Mouse (Mus musculus) layer of hippocampus, adult 2 months (tissue): ENCODE data around the gene Zfp994. TPM values are rescaled to one million over a fixed set of nuclear protein-coding genes. Genes with fewer than 3 reads are reported as not detected.
A peak's percentile ranks its signal among the peaks of the same experiment; 100 is the strongest.
"Not testable (repeated sequence)": the region's sequence is repeated elsewhere in the genome, so short reads cannot be mapped to it uniquely, and the experiment has no call there.

Source experiments
- DNase-seq, 2 experiments: peaks; one replicate each; pipeline ENCODE4 v3.0.0; 2022; ENCODE audit warnings: low spot score in 2 of 2
- H3K27ac ChIP-seq: fragments of 200-600 bp; 2 replicates; pipeline ENCODE4 v1.8.1; 2022
- H3K4me3 ChIP-seq: fragments of 200-600 bp; 2 replicates; pipeline ENCODE4 v1.8.1; 2022; ENCODE audit warnings: mild to moderate bottlenecking
- CTCF ChIP-seq: fragments of 200-600 bp; conservative IDR thresholded peaks from 2 replicates; pipeline ENCODE4 v1.8.1; 2022; ENCODE audit warnings: antibody characterized with exemption, mild to moderate bottlenecking, moderate library complexity
- long read RNA-seq, 2 experiments: library from polyadenylated mRNA; stranded (forward); transcript quantifications; one replicate each; pipeline ENCODE4 v2.0.0; 2021; ENCODE audit warnings: borderline mapping rate in 2 of 2
- total RNA-seq, 2 experiments: library from RNA; stranded (reverse); gene quantifications; 2 replicates each; pipeline ENCODE4 v1.2.3; 2021

Zfp994 gene
- total RNA-seq: 1 to 10 TPM; 5.3 TPM
- long read RNA-seq, experiment 1, full-length matches to known transcripts: 1 of 3 reads
- long read RNA-seq, experiment 1, partial matches to known transcripts: 0 of 3 reads
- long read RNA-seq, experiment 1, other reads (novel, unspliced or antisense): 2 of 3 reads
- long read RNA-seq, experiment 2, full-length matches to known transcripts: 4 of 6 reads
- long read RNA-seq, experiment 2, partial matches to known transcripts: 0 of 6 reads
- long read RNA-seq, experiment 2, other reads (novel, unspliced or antisense): 2 of 6 reads

DNA sequence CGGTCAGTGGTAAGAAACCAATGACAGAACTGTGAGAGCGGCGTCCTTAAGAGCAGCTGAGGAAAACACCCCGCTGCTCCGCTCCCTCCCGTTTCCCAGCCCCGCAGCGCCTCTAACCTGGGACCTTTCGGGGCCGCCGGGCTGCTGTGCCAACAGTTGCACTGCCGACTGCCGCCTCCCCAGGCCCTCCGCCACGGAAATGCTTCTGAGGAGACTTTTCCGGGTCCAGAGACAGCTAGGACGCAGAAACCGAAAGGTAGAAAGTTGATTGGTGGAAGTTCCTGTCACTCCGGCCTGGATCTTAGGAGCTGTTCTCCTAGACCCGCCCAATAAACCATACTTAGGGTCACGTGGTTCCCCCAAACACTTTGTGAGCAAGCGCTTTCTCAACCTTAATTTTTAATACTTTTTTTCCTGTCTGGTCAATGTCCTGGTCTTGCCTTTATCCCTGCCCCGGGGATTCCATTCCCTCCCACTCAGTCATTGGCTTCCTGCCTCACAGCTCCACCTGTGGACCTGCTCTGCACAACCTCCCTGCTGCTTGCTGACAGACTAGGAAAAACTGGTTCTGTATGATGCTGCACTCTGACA, at the start of gene Zfp994:
TSS of gene Zfp994 (minus strand) at position 195 of the 591 bp plus-strand sequence.
- H3K27ac ChIP-seq: peak within 1 kb of the TSS; percentile 89
- H3K4me3 ChIP-seq: peak within 1 kb of the TSS; percentile 70
- DNase-seq: peak; percentile 92 to 96
- TF ChIP-seq CTCF: peak; percentile 50

DNA sequence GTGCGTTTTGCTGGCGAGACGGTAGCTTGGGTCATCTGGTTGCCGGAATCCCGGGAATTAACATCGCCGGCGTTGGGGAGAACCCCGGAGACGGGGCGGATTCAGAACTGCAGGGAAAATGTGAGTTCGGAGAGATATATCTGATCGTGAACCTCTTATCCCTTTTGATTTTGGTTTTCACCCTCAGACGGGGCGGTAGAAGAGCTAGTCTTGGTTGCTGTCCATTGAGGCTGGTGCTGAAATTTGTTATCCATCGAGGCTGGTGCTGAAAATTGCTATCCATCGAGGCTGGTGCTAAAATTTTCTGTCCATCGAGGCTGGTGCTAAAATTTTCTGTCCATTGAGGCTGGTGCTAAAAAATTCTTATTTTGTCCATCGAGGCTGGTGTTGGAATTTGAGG, 5.3 kb upstream of the Zfp994 start:
- H3K27ac ChIP-seq, DNase-seq, H3K4me3 ChIP-seq: not testable (repeated sequence)

DNA sequence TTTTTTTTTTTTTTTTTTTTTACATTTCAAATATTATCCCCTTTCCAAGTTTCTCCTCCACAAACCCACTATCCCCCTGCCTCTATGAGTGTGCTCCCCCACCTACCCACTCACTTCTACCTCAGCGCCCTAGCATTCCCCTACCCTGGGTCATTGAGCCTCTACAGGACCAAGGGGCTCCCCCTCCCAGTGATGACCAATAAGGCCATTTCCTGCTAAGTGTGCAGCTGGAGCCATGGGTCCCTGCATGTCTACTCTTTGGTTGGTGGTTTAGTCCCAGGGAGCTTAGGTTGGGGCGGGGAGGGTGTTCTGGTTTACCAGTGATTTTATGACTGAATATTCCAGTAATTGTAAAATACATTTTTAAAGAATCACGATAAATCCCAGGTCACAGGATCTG, 401 bp downstream of the Zfp994 start:
- not testable (repeated sequence) for DNase-seq
- Histone ChIP-seq H3K27ac (peak overlapping the region; percentile 89; the same call in 1 of the 2 replicates), H3K4me3 (peak overlapping the region; percentile 70)

DNA sequence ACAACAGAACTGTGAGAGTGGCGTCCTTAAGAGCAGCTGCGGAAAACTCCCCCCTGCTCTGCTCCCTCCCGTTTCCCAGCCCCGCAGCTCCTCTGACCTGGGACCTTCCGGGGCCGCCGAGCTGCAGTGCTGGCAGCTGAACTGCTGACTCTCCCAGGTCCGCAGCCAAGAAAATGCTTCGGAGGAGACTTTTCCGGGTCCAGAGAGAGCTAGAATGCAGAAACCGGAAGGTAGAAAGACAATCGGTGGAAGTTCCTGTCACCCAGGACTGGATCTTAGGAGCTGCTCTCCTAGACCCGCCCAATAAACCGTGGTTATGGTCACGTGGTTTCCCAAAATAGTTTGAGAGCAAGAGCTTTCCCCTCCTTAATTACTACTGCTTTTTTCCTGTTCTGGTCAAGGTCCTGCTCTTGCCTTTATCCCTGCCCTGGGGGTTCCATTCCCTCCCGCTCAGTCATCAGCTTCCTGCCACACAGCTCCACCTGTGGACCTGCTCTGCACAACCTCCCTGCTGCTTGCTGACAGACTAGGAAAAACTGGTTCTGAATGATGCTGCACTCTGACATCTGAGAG, 59.6 kb downstream of the Zfp994 start, which contains the start of gene Zfp947:
TSS of gene Zfp947 (minus strand) at position 469 of the 573 bp plus-strand sequence.
- peak; percentile 0 to 9 for DNase-seq
- H3K27ac ChIP-seq: peak within 1 kb of the TSS; percentile 46; the same call in 1 of the 2 replicates
- H3K4me3 ChIP-seq: peak within 1 kb of the TSS; percentile 63

DNA sequence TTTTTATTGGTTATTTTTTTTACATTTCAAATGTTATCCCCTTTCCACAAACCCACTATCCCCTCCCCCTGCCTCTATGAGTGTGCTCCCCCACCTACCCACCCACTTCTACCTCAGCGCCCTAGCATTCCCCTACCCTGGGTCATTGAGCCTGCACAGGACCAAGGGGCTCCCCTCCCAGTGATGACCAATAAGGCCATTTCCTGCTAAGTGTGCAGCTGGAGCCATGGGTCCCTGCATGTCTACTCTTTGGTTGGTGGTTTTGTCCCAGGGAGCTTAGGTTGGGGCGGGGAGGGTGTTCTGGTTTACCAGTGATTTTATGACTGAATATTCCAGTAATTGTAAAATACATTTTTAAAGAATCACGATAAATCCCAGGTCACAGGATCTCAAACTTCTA, 60.1 kb downstream of the Zfp994 start:
- not testable (repeated sequence) for H3K27ac ChIP-seq, DNase-seq
- peak overlapping the region; percentile 63 for H3K4me3 ChIP-seq

DNA sequence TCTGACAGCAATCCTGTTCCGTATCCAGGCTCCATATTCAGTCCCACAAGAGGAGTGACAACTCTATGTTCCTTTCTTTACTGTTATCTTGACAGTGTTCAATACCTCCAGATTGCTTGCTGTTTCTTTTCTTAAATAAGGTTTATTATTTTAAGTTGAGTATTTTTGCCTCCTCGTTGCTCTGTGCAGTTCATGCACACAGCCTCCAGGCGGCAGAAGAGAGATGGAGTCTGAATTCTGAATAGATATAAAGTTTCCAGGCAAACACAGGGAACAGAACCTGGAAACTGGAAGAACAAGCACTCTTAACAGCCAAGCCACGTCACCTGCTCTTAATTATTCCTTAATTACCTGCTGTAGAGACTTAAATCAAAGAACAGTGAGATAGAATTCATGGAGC, 71.5 kb downstream of the Zfp994 start:
- DNase-seq, H3K27ac ChIP-seq, H3K4me3 ChIP-seq: not testable (repeated sequence)
- TF ChIP-seq CTCF: peak; percentile 21; the same call in 1 of the 2 replicates

Other genes starting within 250 kb of the Zfp994 start
- under 1 TPM; 0.51 to 0.93 TPM for gene Zfp947, start 59.4 kb downstream of the Zfp994 start, total RNA-seq
- gene CT030661.1, start 89.2 kb upstream of the Zfp994 start, total RNA-seq: 10 to 100 TPM; 11.4 to 12.0 TPM
- 10 to 100 TPM in 1 of 2 experiments, 1 to 10 TPM in 1; 9.8 to 10.3 TPM for gene Zfp944, start 135.8 kb upstream of the Zfp994 start, total RNA-seq
- gene Zfp758, start 135.8 kb upstream of the Zfp994 start, total RNA-seq: 10 to 100 TPM; 11.5 to 12.1 TPM
- gene Zfp946, start 198.6 kb upstream of the Zfp994 start, total RNA-seq: 10 to 100 TPM; 11.3 to 12.1 TPM